8 mouse cellular contexts compared by ENCODE assay signal in the genomic region with DNA sequence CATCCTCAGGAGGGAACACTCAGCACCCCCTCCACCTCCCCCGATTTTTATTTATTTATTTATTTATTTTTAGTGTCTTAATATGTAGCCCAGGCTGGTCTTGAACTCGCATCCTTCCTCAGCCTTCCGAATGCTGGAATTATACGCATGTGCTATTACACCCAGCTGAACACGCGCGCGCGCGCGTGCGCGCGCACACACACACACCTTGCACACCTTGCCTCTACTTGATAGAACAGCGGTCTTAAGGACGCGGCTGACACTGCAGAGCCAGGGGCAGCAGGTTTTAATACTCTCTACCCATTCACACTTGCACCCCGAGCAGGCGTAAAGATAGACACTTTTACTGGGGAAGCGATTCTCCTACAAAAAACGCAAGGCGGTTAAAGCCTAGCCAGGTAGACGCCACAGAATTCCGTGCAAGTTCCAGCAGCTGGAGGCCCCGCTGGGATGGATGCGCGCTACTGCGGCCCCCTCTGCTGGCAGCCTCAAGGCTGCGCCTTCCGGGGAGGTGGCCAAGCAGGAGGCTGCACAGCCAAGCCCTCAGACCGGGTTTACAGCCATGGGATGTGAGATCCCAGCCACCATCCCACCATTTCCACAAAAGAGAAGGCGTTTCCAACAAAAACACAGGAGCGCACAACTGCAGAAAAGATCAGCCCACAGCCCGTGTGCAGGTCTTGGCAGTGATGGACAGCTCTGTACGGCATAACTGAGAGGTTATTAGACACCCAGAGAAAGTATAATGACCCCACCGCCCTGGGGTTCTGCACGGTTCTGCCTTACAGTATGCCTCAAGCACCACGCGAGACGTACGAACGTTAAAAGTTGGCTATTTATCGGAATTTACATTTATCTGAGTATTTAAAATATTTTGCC.
DNase-seq lines count a peak whose midpoint lies in the region; ATAC-seq and TF ChIP-seq lines count a peak whose summit lies in the region.

No protein-coding gene starts in this region.

- TF ChIP-seq POLR2A in cerebellum, adult 2 months (IDR thresholded peaks at IDR 0.05; ENCODE audit: borderline replicate concordance, insufficient read depth, low read length), result no peak

- no peak for TF ChIP-seq CTCF in cerebellum, adult 2 months (IDR thresholded peaks at IDR 0.05; ENCODE audit: borderline replicate concordance, insufficient read depth, low read depth, low read length)
- TF ChIP-seq CTCF in liver, postnatal 0 days (IDR thresholded peaks at IDR 0.05; ENCODE audit: low read depth), result peak; percentile 59

- H3K9ac ChIP-seq in heart, embryonic 12.5 days, result 0 out of 2 replicates have a peak overlapping the region, but pooled peaks have one; percentile 41
- no peak overlapping the region for H3K9ac ChIP-seq in kidney, embryonic 15.5 days
- no peak overlapping the region for H3K9ac ChIP-seq in liver, postnatal 0 days (replicated peaks)

- TF ChIP-seq EP300 in liver, postnatal 0 days (IDR thresholded peaks at IDR 0.05; ENCODE audit: low read depth), result no peak

- no peak for ATAC-seq in cerebellum, adult (ENCODE audit: insufficient number of reproducible peaks, low FRiP score, low TSS enrichment)
- no peak for ATAC-seq in heart, embryonic 12.5 days (ENCODE audit: insufficient number of reproducible peaks, low FRiP score)
- ATAC-seq in kidney, embryonic 15.5 days (replicated peaks; ENCODE audit: low FRiP score), result peak; percentile 74
- ATAC-seq in liver, postnatal 0 days, result peak; percentile 45; the same call in 1 of the 2 replicates

- H3K27me3 ChIP-seq in cerebellum, adult 2 months (ENCODE audit: control insufficient read depth, insufficient read depth, low read length), result no peaks in the 10 kb centered on the region
- H3K27me3 ChIP-seq in heart, embryonic 12.5 days (replicated peaks), result peaks cover 46% of the 10 kb centered on the region
- H3K27me3 ChIP-seq in kidney, embryonic 15.5 days, result peaks cover 41% of the 10 kb centered on the region
- H3K27me3 ChIP-seq in liver, postnatal 0 days (ENCODE audit: insufficient read depth, low read length), result peaks cover 24% of the 10 kb centered on the region

- no peaks in the 10 kb centered on the region for H3K4me1 ChIP-seq in cerebellum, adult 2 months (ENCODE audit: control insufficient read depth, insufficient read depth, low read length)
- peaks cover 5% of the 10 kb centered on the region; the same call in 1 of the 2 replicates for H3K4me1 ChIP-seq in heart, embryonic 12.5 days (replicated peaks)
- peaks cover 17% of the 10 kb centered on the region for H3K4me1 ChIP-seq in kidney, embryonic 15.5 days
- no peaks in the 10 kb centered on the region for H3K4me1 ChIP-seq in liver, postnatal 0 days (ENCODE audit: insufficient read depth)

- no peak overlapping the region for H3K27ac ChIP-seq in cerebellum, adult 2 months (ENCODE audit: insufficient read depth, low read length)
- H3K27ac ChIP-seq in heart, embryonic 12.5 days (ENCODE audit: poor library complexity, severe bottlenecking), result no peak overlapping the region
- H3K27ac ChIP-seq in kidney, embryonic 15.5 days, result no peak overlapping the region
- H3K27ac ChIP-seq in liver, postnatal 0 days (ENCODE audit: low read depth), result no peak overlapping the region

- 19% methylated on average over 43 of the region's 43 CpGs for WGBS in cerebellum, adult 2 months
- WGBS in heart, embryonic 12.5 days, result 17% methylated on average over 43 of the region's 43 CpGs
- WGBS in kidney, embryonic 15.5 days, result 16% methylated on average over 43 of the region's 43 CpGs
- 20% methylated on average over 43 of the region's 43 CpGs for WGBS in liver, postnatal 0 days (ENCODE audit: insufficient replicate concordance)

- DNase-seq in cerebellum, adult 2 months, result peak; percentile 8 to 16
- peak; percentile 78 for DNase-seq in embryo, embryonic 9.5 days (ENCODE audit: extremely low spot score)
- peak; percentile 55 for DNase-seq in liver, postnatal 0 days
- peak; percentile 71 for DNase-seq in ovary, postnatal 14 days (ENCODE audit: low spot score)
- DNase-seq in urinary bladder, postnatal 36 days (ENCODE audit: low spot score in 2 of 2), result peak; percentile 59 to 62

- no peak overlapping the region for H3K4me3 ChIP-seq in cerebellum, adult 2 months (replicated peaks; ENCODE audit: insufficient read depth, low read depth, low read length)
- peak overlapping the region; percentile 29 for H3K4me3 ChIP-seq in heart, embryonic 12.5 days
- peak overlapping the region; percentile 32 for H3K4me3 ChIP-seq in kidney, embryonic 15.5 days (replicated peaks)
- H3K4me3 ChIP-seq in liver, postnatal 0 days (ENCODE audit: low read depth, low read length), result no peak overlapping the region

- H3K4me2 ChIP-seq in heart, embryonic 12.5 days, result peak overlapping the region; percentile 66
- H3K4me2 ChIP-seq in kidney, embryonic 15.5 days, result peak overlapping the region; percentile 58
- no peak overlapping the region for H3K4me2 ChIP-seq in liver, postnatal 0 days (ENCODE audit: low read depth, low read length)

- H3K36me3 ChIP-seq in heart, embryonic 12.5 days, result no peaks in the 10 kb centered on the region
- H3K36me3 ChIP-seq in kidney, embryonic 15.5 days, result no peaks in the 10 kb centered on the region
- H3K36me3 ChIP-seq in liver, postnatal 0 days (replicated peaks; ENCODE audit: insufficient read depth, low read length), result no peaks in the 10 kb centered on the region

- no peaks in the 10 kb centered on the region for H3K9me3 ChIP-seq in heart, embryonic 12.5 days (replicated peaks)
- H3K9me3 ChIP-seq in kidney, embryonic 15.5 days (replicated peaks), result no peaks in the 10 kb centered on the region
- no peaks in the 10 kb centered on the region for H3K9me3 ChIP-seq in liver, postnatal 0 days (ENCODE audit: low read length)

Comparison
In these comparisons a context has a peak if more than half of its experiments do, and no peak if none do; other contexts are left out.
1. DNase-seq: peak in every context shown above with its lines; median percentile 78 in embryo, embryonic 9.5 days; 71 in ovary, postnatal 14 days; 60 in urinary bladder, postnatal 36 days; 55 in liver, postnatal 0 days; 12 in cerebellum, adult 2 months.
2. H3K4me3 ChIP-seq: peak in heart, embryonic 12.5 days (single experiment) and kidney, embryonic 15.5 days (single experiment); none in cerebellum, adult 2 months (single experiment) and liver, postnatal 0 days (single experiment).
3. ATAC-seq: peak in kidney, embryonic 15.5 days (single experiment) and liver, postnatal 0 days (single experiment); none in cerebellum, adult (single experiment) and heart, embryonic 12.5 days (single experiment).